Mouse (Mus musculus): ENCODE measurements around the gene Fam50a. TPM values are rescaled to one million over a fixed set of nuclear protein-coding genes. Genes with fewer than 3 reads are reported as not detected.
"Not testable (repeated sequence)": the region's sequence is repeated elsewhere in the genome, so short reads cannot be mapped to it uniquely, and the experiment has no call there.

The Fam50a gene
- polyA plus RNA-seq, 1 experiment: 45.4 TPM

GRCm38 (mm10) chrX:74328725-74329161, 15.9 kb downstream of the Fam50a start, which contains the start of gene Plxna3:
Plxna3 (plus strand) TSS chrX:74329066.
- Histone ChIP-seq H3K79me2 (ENCODE audit: control insufficient read depth, insufficient read depth) (peaks cover 26% of the 10 kb centered on the region), H3K36me3 (ENCODE audit: control insufficient read depth, insufficient read depth) (no peaks in the 10 kb centered on the region), H3K4me3 (ENCODE audit: insufficient read depth, poor library complexity, severe bottlenecking) (peak within 1 kb of the TSS; percentile 39), H3ac (ENCODE audit: control insufficient read depth, insufficient read length, low read depth) (peak within 1 kb of the TSS; percentile 84), H3K79me3 (ENCODE audit: low read depth) (no peaks in the 10 kb centered on the region), H3K27me3 (ENCODE audit: control insufficient read depth, insufficient read depth, insufficient read length) (no peaks in the 10 kb centered on the region)
- TF ChIP-seq MAX (IDR thresholded peaks at IDR 0.05) (peak; percentile 25), USF1 (IDR thresholded peaks at IDR 0.05; ENCODE audit: low read depth) (no peak)

DNA sequence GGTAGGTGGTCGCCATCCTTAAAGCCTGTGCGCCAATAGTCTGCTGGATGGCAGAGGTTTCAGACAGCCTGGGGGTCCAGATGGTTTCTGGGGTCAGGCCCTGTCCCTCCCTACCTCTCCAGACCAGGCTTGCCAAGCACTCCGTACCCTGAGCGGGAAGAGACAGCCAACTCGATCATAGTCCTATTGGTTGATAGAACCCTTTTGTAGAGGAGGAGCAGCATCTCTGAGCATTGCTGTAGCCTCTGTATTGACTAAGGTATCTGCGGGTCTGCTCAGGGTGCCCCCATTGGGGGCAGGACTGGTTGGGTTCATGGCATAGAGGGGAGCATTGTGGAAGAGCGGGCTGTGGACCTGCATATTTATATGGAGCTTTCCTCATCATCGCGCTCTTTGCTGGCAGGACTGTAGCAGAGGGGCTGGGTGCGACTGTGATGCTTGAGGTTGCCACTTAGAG, 16.4 kb downstream of the Fam50a start:
- H3K36me3 ChIP-seq (ENCODE audit: control insufficient read depth, insufficient read depth): no peaks in the 10 kb centered on the region
- H3K79me2 ChIP-seq (ENCODE audit: control insufficient read depth, insufficient read depth): peaks cover 26% of the 10 kb centered on the region

GRCm38 (mm10) chrX:74330166-74330930, 17.5 kb downstream of the Fam50a start:
- H3K4me3 ChIP-seq (ENCODE audit: insufficient read depth, poor library complexity, severe bottlenecking): peak overlapping the region; percentile 39
- H3K79me3 ChIP-seq (ENCODE audit: low read depth): no peaks in the 10 kb centered on the region
- H3K36me3 ChIP-seq (ENCODE audit: control insufficient read depth, insufficient read depth): no peaks in the 10 kb centered on the region
- peaks cover 26% of the 10 kb centered on the region for H3K79me2 ChIP-seq (ENCODE audit: control insufficient read depth, insufficient read depth)
- no peaks in the 10 kb centered on the region for H3K27me3 ChIP-seq (ENCODE audit: control insufficient read depth, insufficient read depth, insufficient read length)
- peak overlapping the region; percentile 12 for H3ac ChIP-seq (ENCODE audit: control insufficient read depth, insufficient read length, low read depth)
- no peak for TF ChIP-seq FOSL1 (IDR thresholded peaks at IDR 0.05; ENCODE audit: insufficient read depth, low read length, poor library complexity, severe bottlenecking)
- TF ChIP-seq MAX (IDR thresholded peaks at IDR 0.05): no peak
- TF ChIP-seq MYOG (IDR thresholded peaks at IDR 0.05; ENCODE audit: control insufficient read depth, extremely low read depth, insufficient read length): no peak
- no peak for TF ChIP-seq USF1 (IDR thresholded peaks at IDR 0.05; ENCODE audit: low read depth)
- TF ChIP-seq CTCF (IDR thresholded peaks at IDR 0.05; ENCODE audit: control insufficient read depth, insufficient read depth, insufficient read length): no peak
- TF ChIP-seq CEBPB (IDR thresholded peaks at IDR 0.05; ENCODE audit: low read depth): no peak
- TF ChIP-seq MYOD1 (IDR thresholded peaks at IDR 0.05; ENCODE audit: control insufficient read depth, insufficient read length, low read depth): no peak

More for the DNA sequence above, 16.4 kb downstream of the Fam50a start:
- Histone ChIP-seq H3K27me3 (ENCODE audit: control insufficient read depth, insufficient read depth, insufficient read length) (no peaks in the 10 kb centered on the region), H3ac (ENCODE audit: control insufficient read depth, insufficient read length, low read depth) (peak overlapping the region; percentile 84), H3K4me3 (ENCODE audit: insufficient read depth, poor library complexity, severe bottlenecking) (peak overlapping the region; percentile 39), H3K79me3 (ENCODE audit: low read depth) (no peaks in the 10 kb centered on the region)
- TF ChIP-seq CEBPB (IDR thresholded peaks at IDR 0.05; ENCODE audit: low read depth): no peak
- no peak for TF ChIP-seq FOSL1 (IDR thresholded peaks at IDR 0.05; ENCODE audit: insufficient read depth, low read length, poor library complexity, severe bottlenecking)
- TF ChIP-seq MAX (IDR thresholded peaks at IDR 0.05): peak; percentile 4
- no peak for TF ChIP-seq USF1 (IDR thresholded peaks at IDR 0.05; ENCODE audit: low read depth)
- no peak for TF ChIP-seq CTCF (IDR thresholded peaks at IDR 0.05; ENCODE audit: control insufficient read depth, insufficient read depth, insufficient read length)

- H3K36me3 ChIP-seq (ENCODE audit: control insufficient read depth, insufficient read depth): peaks cover 3% of the 10 kb centered on the region
- H3ac ChIP-seq (ENCODE audit: control insufficient read depth, insufficient read length, low read depth): peak overlapping the region; percentile 38
- H3K4me3 ChIP-seq (ENCODE audit: insufficient read depth, poor library complexity, severe bottlenecking): peak overlapping the region; percentile 39
- H3K79me2 ChIP-seq (ENCODE audit: control insufficient read depth, insufficient read depth): peaks cover 6% of the 10 kb centered on the region
- TF ChIP-seq MYOG (IDR thresholded peaks at IDR 0.05; ENCODE audit: control insufficient read depth, extremely low read depth, insufficient read length) (no peak), FOSL1 (IDR thresholded peaks at IDR 0.05; ENCODE audit: insufficient read depth, low read length, poor library complexity, severe bottlenecking) (no peak), CEBPB (IDR thresholded peaks at IDR 0.05; ENCODE audit: low read depth) (no peak), MYOD1 (IDR thresholded peaks at IDR 0.05; ENCODE audit: control insufficient read depth, insufficient read length, low read depth) (no peak), USF1 (IDR thresholded peaks at IDR 0.05; ENCODE audit: low read depth) (no peak), MAX (IDR thresholded peaks at IDR 0.05) (no peak), CTCF (IDR thresholded peaks at IDR 0.05; ENCODE audit: control insufficient read depth, insufficient read depth, insufficient read length) (no peak)
- no peaks in the 10 kb centered on the region for H3K27me3 ChIP-seq (ENCODE audit: control insufficient read depth, insufficient read depth, insufficient read length)
- peaks cover 2% of the 10 kb centered on the region for H3K79me3 ChIP-seq (ENCODE audit: low read depth)
Measured at GRCm38 (mm10) chrX:74352645-74353466, 40.0 kb downstream of the Fam50a start.

- Histone ChIP-seq H3K27me3 (ENCODE audit: control insufficient read depth, insufficient read depth, insufficient read length) (no peaks in the 10 kb centered on the region), H3K79me3 (ENCODE audit: low read depth) (peaks cover 2% of the 10 kb centered on the region), H3K79me2 (ENCODE audit: control insufficient read depth, insufficient read depth) (peaks cover 6% of the 10 kb centered on the region), H3ac (ENCODE audit: control insufficient read depth, insufficient read length, low read depth) (peak within 1 kb of the TSS; percentile 38), H3K4me3 (ENCODE audit: insufficient read depth, poor library complexity, severe bottlenecking) (peak within 1 kb of the TSS; percentile 39), H3K36me3 (ENCODE audit: control insufficient read depth, insufficient read depth) (peaks cover 3% of the 10 kb centered on the region)
- TF ChIP-seq MAX (IDR thresholded peaks at IDR 0.05): no peak
- TF ChIP-seq MYOG (IDR thresholded peaks at IDR 0.05; ENCODE audit: control insufficient read depth, extremely low read depth, insufficient read length): no peak
- no peak for TF ChIP-seq USF1 (IDR thresholded peaks at IDR 0.05; ENCODE audit: low read depth)
- no peak for TF ChIP-seq MYOD1 (IDR thresholded peaks at IDR 0.05; ENCODE audit: control insufficient read depth, insufficient read length, low read depth)
- TF ChIP-seq FOSL1 (IDR thresholded peaks at IDR 0.05; ENCODE audit: insufficient read depth, low read length, poor library complexity, severe bottlenecking): no peak
- no peak for TF ChIP-seq CEBPB (IDR thresholded peaks at IDR 0.05; ENCODE audit: low read depth)
- no peak for TF ChIP-seq CTCF (IDR thresholded peaks at IDR 0.05; ENCODE audit: control insufficient read depth, insufficient read depth, insufficient read length)
Measured at GRCm38 (mm10) chrX:74353467-74353770, 40.6 kb downstream of the Fam50a start, which contains the start of gene Lage3. Lage3 (minus strand) TSS chrX:74353618.

DNA sequence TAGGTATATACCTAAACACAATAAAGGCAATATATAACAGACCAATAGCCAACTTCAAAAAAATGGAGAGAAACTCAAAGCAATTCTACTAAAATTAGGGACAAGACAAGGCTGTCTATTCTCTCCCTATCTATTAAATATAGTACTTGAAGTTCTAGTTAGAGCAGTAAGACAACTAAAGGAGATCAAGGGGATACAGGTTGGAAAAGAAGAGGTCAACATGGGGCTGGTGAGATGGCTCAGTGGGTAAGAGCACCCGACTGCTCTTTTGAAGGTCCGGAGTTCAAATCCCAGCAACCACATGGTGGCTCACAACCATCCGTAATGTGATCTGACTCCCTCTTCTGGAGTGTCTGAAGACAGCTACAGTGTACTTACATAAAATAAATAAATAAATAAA, 44.2 kb downstream of the Fam50a start:
- H3K79me2 ChIP-seq (ENCODE audit: control insufficient read depth, insufficient read depth); H3ac ChIP-seq (ENCODE audit: control insufficient read depth, insufficient read length, low read depth); H3K36me3 ChIP-seq (ENCODE audit: control insufficient read depth, insufficient read depth); H3K79me3 ChIP-seq (ENCODE audit: low read depth); H3K4me3 ChIP-seq (ENCODE audit: insufficient read depth, poor library complexity, severe bottlenecking); H3K27me3 ChIP-seq (ENCODE audit: control insufficient read depth, insufficient read depth, insufficient read length): not testable (repeated sequence)
